Mouse (Mus musculus): ENCODE measurements around the gene Arfip2. TPM values are rescaled to one million over a fixed set of nuclear protein-coding genes. Genes with fewer than 3 reads are reported as not detected.

The Arfip2 gene
- polyA plus RNA-seq (2011; ENCODE audit: insufficient read depth, insufficient read length, low read depth, missing spikeins): 33.2 and 36.4 TPM in 2 replicates

GRCm38 (mm10) chr7:105640233-105640893, at the start of gene Arfip2, which contains the start of gene Gm45799:
Gene Arfip2, minus strand, starts transcription at chr7:105640416.
Gene Gm45799, plus strand, starts transcription at chr7:105640552.
- peak within 1 kb of the TSS; percentile 97 for H3K4me3 ChIP-seq (ENCODE audit: low read depth, low read length)
- H3K4me1 ChIP-seq (ENCODE audit: control insufficient read depth, insufficient read depth, low read length): no peaks in the 10 kb centered on the region
- H3K36me3 ChIP-seq (ENCODE audit: control insufficient read depth, insufficient read depth, low read length, poor library complexity, severe bottlenecking): peaks cover 15% of the 10 kb centered on the region
- H3K9ac ChIP-seq (ENCODE audit: low read depth, poor library complexity, severe bottlenecking): peak within 1 kb of the TSS; percentile 68
- no peaks in the 10 kb centered on the region for H3K27me3 ChIP-seq (ENCODE audit: control insufficient read depth, insufficient read depth, low read length, poor library complexity, severe bottlenecking)
- H3K27ac ChIP-seq (ENCODE audit: insufficient read depth, low read length): no peak within 1 kb of the TSS
- no peaks in the 10 kb centered on the region for H3K9me3 ChIP-seq (replicated peaks; ENCODE audit: control insufficient read depth, insufficient read depth, low read length, poor library complexity, severe bottlenecking)
- TF ChIP-seq CTCF (IDR thresholded peaks at IDR 0.05; ENCODE audit: low read depth, low read length) (no peak), EP300 (IDR thresholded peaks at IDR 0.05; ENCODE audit: insufficient read depth, low read depth, low read length) (0 out of 2 replicates have a peak, but pooled peaks have one; percentile 21)

- no peak for TF ChIP-seq CTCF (IDR thresholded peaks at IDR 0.05; ENCODE audit: low read depth, low read length)
- no peak for TF ChIP-seq EP300 (IDR thresholded peaks at IDR 0.05; ENCODE audit: insufficient read depth, low read depth, low read length)
- TF ChIP-seq POLR2A (IDR thresholded peaks at IDR 0.05; ENCODE audit: insufficient read depth, low read length): no peak
- no peak overlapping the region for H3K9ac ChIP-seq (ENCODE audit: low read depth, poor library complexity, severe bottlenecking)
- no peaks in the 10 kb centered on the region for H3K27me3 ChIP-seq (ENCODE audit: control insufficient read depth, insufficient read depth, low read length, poor library complexity, severe bottlenecking)
- H3K36me3 ChIP-seq (ENCODE audit: control insufficient read depth, insufficient read depth, low read length, poor library complexity, severe bottlenecking): no peaks in the 10 kb centered on the region
- H3K9me3 ChIP-seq (replicated peaks; ENCODE audit: control insufficient read depth, insufficient read depth, low read length, poor library complexity, severe bottlenecking): no peaks in the 10 kb centered on the region
- no peaks in the 10 kb centered on the region for H3K4me1 ChIP-seq (ENCODE audit: control insufficient read depth, insufficient read depth, low read length)
- no peak overlapping the region for H3K27ac ChIP-seq (ENCODE audit: insufficient read depth, low read length)
- no peak overlapping the region for H3K4me3 ChIP-seq (ENCODE audit: low read depth, low read length)
Observed at GRCm38 (mm10) chr7:105685541-105686197, 45.5 kb upstream of the Arfip2 start.

GRCm38 (mm10) chr7:105650639-105651435, 10.6 kb upstream of the Arfip2 start, which contains the start of gene Dnhd1:
Gene Dnhd1, plus strand, starts transcription at chr7:105650827.
- no peaks in the 10 kb centered on the region for H3K9me3 ChIP-seq (replicated peaks; ENCODE audit: control insufficient read depth, insufficient read depth, low read length, poor library complexity, severe bottlenecking)
- no peaks in the 10 kb centered on the region for H3K36me3 ChIP-seq (ENCODE audit: control insufficient read depth, insufficient read depth, low read length, poor library complexity, severe bottlenecking)
- H3K27ac ChIP-seq (ENCODE audit: insufficient read depth, low read length): no peak within 1 kb of the TSS
- TF ChIP-seq POLR2A (IDR thresholded peaks at IDR 0.05; ENCODE audit: insufficient read depth, low read length): no peak
- no peak for TF ChIP-seq EP300 (IDR thresholded peaks at IDR 0.05; ENCODE audit: insufficient read depth, low read depth, low read length)
- TF ChIP-seq CTCF (IDR thresholded peaks at IDR 0.05; ENCODE audit: low read depth, low read length): peak; percentile 42
- 0 out of 2 replicates have a peak within 1 kb of the TSS, but pooled peaks have one; percentile 16 for H3K9ac ChIP-seq (ENCODE audit: low read depth, poor library complexity, severe bottlenecking)
- no peaks in the 10 kb centered on the region for H3K4me1 ChIP-seq (ENCODE audit: control insufficient read depth, insufficient read depth, low read length)
- peak within 1 kb of the TSS; percentile 60 for H3K4me3 ChIP-seq (ENCODE audit: low read depth, low read length)
- no peaks in the 10 kb centered on the region for H3K27me3 ChIP-seq (ENCODE audit: control insufficient read depth, insufficient read depth, low read length, poor library complexity, severe bottlenecking)

DNA sequence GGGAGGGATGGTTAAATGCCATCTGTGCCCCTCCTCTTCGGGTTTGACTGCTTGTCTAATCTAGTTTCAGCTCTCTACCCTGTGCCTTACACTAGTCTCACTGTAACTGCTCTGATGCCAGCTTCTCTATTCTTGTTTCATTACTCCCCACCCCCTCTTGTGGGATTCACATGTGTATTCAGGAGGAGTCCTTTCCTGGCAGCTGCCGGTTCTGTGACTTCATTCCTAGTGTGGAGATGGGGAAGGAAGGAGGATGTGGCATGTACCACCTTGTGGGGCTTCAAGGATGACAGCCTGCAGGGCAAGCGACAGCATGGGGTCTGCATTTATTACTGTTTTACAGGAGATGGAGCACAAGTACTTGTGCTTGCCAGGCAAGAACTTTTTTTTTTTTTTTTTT, 1.7 kb upstream of the Arfip2 start:
- Histone ChIP-seq H3K9me3 (replicated peaks; ENCODE audit: control insufficient read depth, insufficient read depth, low read length, poor library complexity, severe bottlenecking) (no peaks in the 10 kb centered on the region), H3K27ac (ENCODE audit: insufficient read depth, low read length) (no peak overlapping the region), H3K27me3 (ENCODE audit: control insufficient read depth, insufficient read depth, low read length, poor library complexity, severe bottlenecking) (no peaks in the 10 kb centered on the region), H3K4me1 (ENCODE audit: control insufficient read depth, insufficient read depth, low read length) (no peaks in the 10 kb centered on the region), H3K36me3 (ENCODE audit: control insufficient read depth, insufficient read depth, low read length, poor library complexity, severe bottlenecking) (peaks cover 7% of the 10 kb centered on the region), H3K4me3 (ENCODE audit: low read depth, low read length) (no peak overlapping the region), H3K9ac (ENCODE audit: low read depth, poor library complexity, severe bottlenecking) (no peak overlapping the region)
- TF ChIP-seq EP300 (IDR thresholded peaks at IDR 0.05; ENCODE audit: insufficient read depth, low read depth, low read length) (no peak), CTCF (IDR thresholded peaks at IDR 0.05; ENCODE audit: low read depth, low read length) (no peak), POLR2A (IDR thresholded peaks at IDR 0.05; ENCODE audit: insufficient read depth, low read length) (no peak)

- TF ChIP-seq POLR2A (IDR thresholded peaks at IDR 0.05; ENCODE audit: insufficient read depth, low read length) (no peak), CTCF (IDR thresholded peaks at IDR 0.05; ENCODE audit: low read depth, low read length) (no peak), EP300 (IDR thresholded peaks at IDR 0.05; ENCODE audit: insufficient read depth, low read depth, low read length) (no peak)
- no peaks in the 10 kb centered on the region for H3K4me1 ChIP-seq (ENCODE audit: control insufficient read depth, insufficient read depth, low read length)
- H3K27ac ChIP-seq (ENCODE audit: insufficient read depth, low read length): no peak overlapping the region
- peak overlapping the region; percentile 68 for H3K9ac ChIP-seq (ENCODE audit: low read depth, poor library complexity, severe bottlenecking)
- H3K9me3 ChIP-seq (replicated peaks; ENCODE audit: control insufficient read depth, insufficient read depth, low read length, poor library complexity, severe bottlenecking): no peaks in the 10 kb centered on the region
- peak overlapping the region; percentile 97 for H3K4me3 ChIP-seq (ENCODE audit: low read depth, low read length)
- peaks cover 15% of the 10 kb centered on the region for H3K36me3 ChIP-seq (ENCODE audit: control insufficient read depth, insufficient read depth, low read length, poor library complexity, severe bottlenecking)
- no peaks in the 10 kb centered on the region for H3K27me3 ChIP-seq (ENCODE audit: control insufficient read depth, insufficient read depth, low read length, poor library complexity, severe bottlenecking)
Observed at GRCm38 (mm10) chr7:105640894-105641255, 659 bp upstream of the Arfip2 start.
